Mouse (Mus musculus): ENCODE data around the gene Gm45785. TPM values are rescaled to one million over a fixed set of nuclear protein-coding genes. Genes with fewer than 3 reads are reported as not detected.

Gene Gm45785
- polyA plus RNA-seq, 1 experiment from 2014 or later: not detected

DNA sequence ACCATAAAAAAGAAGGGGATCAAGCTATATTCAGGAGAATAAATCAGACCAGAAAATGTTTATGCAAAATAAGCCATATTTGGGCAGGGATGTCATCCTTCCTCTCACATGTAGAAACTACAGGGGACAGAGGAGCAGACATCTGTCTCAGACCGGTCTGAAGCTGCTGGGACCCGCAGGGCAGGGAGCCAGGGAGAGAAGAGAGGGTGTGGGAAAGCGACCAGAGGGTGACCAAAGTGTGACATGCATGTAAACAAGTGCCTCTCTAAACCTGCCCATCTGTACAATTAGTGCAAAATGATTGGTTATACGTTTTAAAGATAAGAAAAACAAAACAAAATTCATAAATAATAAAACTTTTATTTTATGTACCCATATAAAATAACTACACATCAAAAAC lies 36.0 kb downstream of the Gm45785 start:
- H3K27me3 ChIP-seq (replicated peaks): no peaks in the 10 kb centered on the region
- WGBS: 67% methylated on average over 4 of the region's 4 CpGs
- H3K4me3 ChIP-seq: no peak overlapping the region
- no peaks in the 10 kb centered on the region for H3K4me1 ChIP-seq
- no peak overlapping the region for H3K9ac ChIP-seq
- no peak overlapping the region for H3K4me2 ChIP-seq (replicated peaks)
- H3K9me3 ChIP-seq: no peaks in the 10 kb centered on the region
- H3K27ac ChIP-seq: no peak overlapping the region
- H3K36me3 ChIP-seq: no peaks in the 10 kb centered on the region
- ATAC-seq (ENCODE audit: low FRiP score, low read depth): no peak

GRCm38 (mm10) chr7:140812850-140813249 lies 43.3 kb downstream of the Gm45785 start:
- peaks cover 26% of the 10 kb centered on the region; the same call in 1 of the 2 replicates for H3K36me3 ChIP-seq
- no peak overlapping the region for H3K4me3 ChIP-seq
- WGBS: 96% methylated on average over 12 of the region's 12 CpGs
- no peaks in the 10 kb centered on the region for H3K4me1 ChIP-seq
- ATAC-seq (ENCODE audit: low FRiP score, low read depth): no peak
- no peak overlapping the region for H3K27ac ChIP-seq
- no peak overlapping the region for H3K9ac ChIP-seq
- no peaks in the 10 kb centered on the region for H3K27me3 ChIP-seq (replicated peaks)
- H3K9me3 ChIP-seq: no peaks in the 10 kb centered on the region
- no peak overlapping the region for H3K4me2 ChIP-seq (replicated peaks)

- Histone ChIP-seq H3K4me3 (no peak overlapping the region), H3K4me2 (replicated peaks) (no peak overlapping the region), H3K4me1 (no peaks in the 10 kb centered on the region), H3K9ac (no peak overlapping the region), H3K9me3 (no peaks in the 10 kb centered on the region), H3K36me3 (peaks cover 26% of the 10 kb centered on the region; the same call in 1 of the 2 replicates), H3K27ac (no peak overlapping the region), H3K27me3 (replicated peaks) (no peaks in the 10 kb centered on the region)
- 87% methylated on average over 13 of the region's 13 CpGs for WGBS
- ATAC-seq (ENCODE audit: low FRiP score, low read depth): no peak
Measured at GRCm38 (mm10) chr7:140811714-140812113, 44.4 kb downstream of the Gm45785 start.

DNA sequence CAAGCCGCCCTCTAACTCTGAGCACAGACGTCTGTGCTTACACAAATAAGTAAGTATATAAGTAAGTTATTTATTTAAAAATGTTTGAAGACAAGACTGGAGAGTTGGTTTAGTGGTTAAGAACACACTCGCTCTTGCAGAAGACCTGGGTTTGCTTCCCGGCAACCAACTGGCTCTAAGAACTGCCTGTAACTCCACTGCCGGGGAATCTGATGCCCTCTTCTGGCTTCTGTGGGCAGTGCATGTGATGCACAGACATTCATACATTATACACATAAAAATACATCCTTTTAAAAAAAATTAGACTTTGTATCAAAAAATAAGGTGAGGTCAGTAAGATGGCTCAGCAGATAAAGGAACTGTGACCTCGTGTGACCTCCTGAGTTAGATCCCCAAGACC lies 45.6 kb downstream of the Gm45785 start:
- H3K4me2 ChIP-seq (replicated peaks): no peak overlapping the region
- H3K9ac ChIP-seq: no peak overlapping the region
- H3K27ac ChIP-seq: no peak overlapping the region
- no peaks in the 10 kb centered on the region for H3K4me1 ChIP-seq
- no peaks in the 10 kb centered on the region for H3K27me3 ChIP-seq (replicated peaks)
- peaks cover 26% of the 10 kb centered on the region; the same call in 1 of the 2 replicates for H3K36me3 ChIP-seq
- WGBS: 90% methylated on average over 6 of the region's 6 CpGs
- ATAC-seq (ENCODE audit: low FRiP score, low read depth): no peak
- H3K4me3 ChIP-seq: no peak overlapping the region
- no peaks in the 10 kb centered on the region for H3K9me3 ChIP-seq

GRCm38 (mm10) chr7:140805704-140806103 lies 50.4 kb downstream of the Gm45785 start:
- no peaks in the 10 kb centered on the region for H3K9me3 ChIP-seq
- WGBS: 8% methylated on average over 1 of the region's 1 CpGs
- H3K27me3 ChIP-seq (replicated peaks): no peaks in the 10 kb centered on the region
- H3K9ac ChIP-seq: no peak overlapping the region
- no peak overlapping the region for H3K4me2 ChIP-seq (replicated peaks)
- H3K4me1 ChIP-seq: no peaks in the 10 kb centered on the region
- ATAC-seq (ENCODE audit: low FRiP score, low read depth): no peak
- peaks cover 5% of the 10 kb centered on the region; the same call in 1 of the 2 replicates for H3K36me3 ChIP-seq
- no peak overlapping the region for H3K4me3 ChIP-seq
- no peak overlapping the region for H3K27ac ChIP-seq

- Histone ChIP-seq H3K27ac (no peak overlapping the region), H3K4me2 (replicated peaks) (no peak overlapping the region), H3K27me3 (replicated peaks) (no peaks in the 10 kb centered on the region), H3K9me3 (no peaks in the 10 kb centered on the region), H3K4me3 (no peak overlapping the region), H3K4me1 (no peaks in the 10 kb centered on the region), H3K36me3 (no peaks in the 10 kb centered on the region), H3K9ac (no peak overlapping the region)
- WGBS: 73% methylated on average over 6 of the region's 6 CpGs
- ATAC-seq (ENCODE audit: low FRiP score, low read depth): no peak
Measured at GRCm38 (mm10) chr7:140802629-140803028, 53.5 kb downstream of the Gm45785 start.

- Histone ChIP-seq H3K4me1 (no peaks in the 10 kb centered on the region), H3K4me2 (replicated peaks) (no peak overlapping the region), H3K4me3 (no peak overlapping the region), H3K9me3 (no peaks in the 10 kb centered on the region), H3K27ac (no peak overlapping the region), H3K36me3 (no peaks in the 10 kb centered on the region), H3K27me3 (replicated peaks) (no peaks in the 10 kb centered on the region), H3K9ac (no peak overlapping the region)
- no peak for ATAC-seq (ENCODE audit: low FRiP score, low read depth)
- WGBS: 73% methylated on average over 2 of the region's 2 CpGs
Measured at GRCm38 (mm10) chr7:140798212-140798611, 57.9 kb downstream of the Gm45785 start.

- Histone ChIP-seq H3K4me2 (replicated peaks) (no peak overlapping the region), H3K36me3 (no peaks in the 10 kb centered on the region), H3K27ac (no peak overlapping the region), H3K27me3 (replicated peaks) (no peaks in the 10 kb centered on the region), H3K9ac (no peak overlapping the region), H3K4me1 (no peaks in the 10 kb centered on the region), H3K4me3 (no peak overlapping the region), H3K9me3 (no peaks in the 10 kb centered on the region)
- 88% methylated on average over 3 of the region's 3 CpGs for WGBS
- ATAC-seq (ENCODE audit: low FRiP score, low read depth): no peak
Measured at GRCm38 (mm10) chr7:140797619-140798018, 58.5 kb downstream of the Gm45785 start.

DNA sequence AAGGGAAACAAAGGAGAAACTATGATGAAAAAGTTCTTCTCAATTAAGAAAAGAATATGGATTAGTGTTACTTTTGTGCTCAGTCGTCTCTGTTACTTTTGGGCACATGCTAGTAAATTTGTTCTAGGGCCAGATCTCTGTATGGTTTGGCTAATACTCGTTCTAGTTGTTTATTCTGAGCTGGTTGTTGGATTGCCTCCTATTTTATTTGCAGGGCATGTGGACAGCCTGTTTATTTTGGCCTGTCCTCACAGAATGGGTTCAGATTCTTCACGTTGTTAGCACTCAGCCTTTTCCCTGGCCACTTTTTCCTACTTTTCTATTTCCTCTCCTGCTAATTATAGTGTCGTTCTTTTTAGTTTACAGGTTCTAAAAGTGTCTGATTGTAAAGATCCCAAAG lies 62.6 kb downstream of the Gm45785 start:
- H3K27me3 ChIP-seq (replicated peaks): no peaks in the 10 kb centered on the region
- no peak overlapping the region for H3K4me2 ChIP-seq (replicated peaks)
- no peaks in the 10 kb centered on the region for H3K9me3 ChIP-seq
- H3K4me1 ChIP-seq: no peaks in the 10 kb centered on the region
- H3K36me3 ChIP-seq: no peaks in the 10 kb centered on the region
- no peak overlapping the region for H3K9ac ChIP-seq
- H3K27ac ChIP-seq: no peak overlapping the region
- WGBS: 79% methylated on average over 4 of the region's 4 CpGs
- H3K4me3 ChIP-seq: no peak overlapping the region
- ATAC-seq (ENCODE audit: low FRiP score, low read depth): no peak

DNA sequence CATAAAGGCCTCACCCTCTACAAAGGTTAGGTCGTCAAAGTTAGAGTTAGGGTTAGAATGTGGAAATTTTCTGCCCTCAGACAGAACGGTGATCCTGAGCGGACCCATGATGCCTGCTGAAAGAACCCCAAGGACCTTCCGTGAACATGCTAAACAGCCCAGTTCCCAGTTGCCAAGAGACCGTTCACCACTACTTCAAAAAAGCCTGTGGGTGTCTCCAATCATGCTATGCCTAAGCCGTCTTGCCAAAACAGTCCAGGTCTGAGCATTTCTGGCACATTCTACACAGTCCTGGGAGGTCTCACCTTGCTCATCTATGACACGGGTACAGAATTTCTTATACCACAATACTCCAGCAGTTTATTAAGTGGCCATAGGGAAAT lies 68.1 kb downstream of the Gm45785 start:
- Histone ChIP-seq H3K4me2 (replicated peaks) (no peak overlapping the region), H3K4me3 (no peak overlapping the region), H3K27ac (no peak overlapping the region), H3K4me1 (no peaks in the 10 kb centered on the region), H3K36me3 (no peaks in the 10 kb centered on the region), H3K9me3 (no peaks in the 10 kb centered on the region), H3K9ac (no peak overlapping the region), H3K27me3 (replicated peaks) (no peaks in the 10 kb centered on the region)
- WGBS: 89% methylated on average over 7 of the region's 7 CpGs
- no peak for ATAC-seq (ENCODE audit: low FRiP score, low read depth)

GRCm38 (mm10) chr7:140787406-140788052 lies 68.6 kb downstream of the Gm45785 start, which contains the start of gene Syce1:
Gene Syce1, minus strand, starts transcription at chr7:140787852.
- H3K27me3 ChIP-seq (replicated peaks): no peaks in the 10 kb centered on the region
- no peak within 1 kb of the TSS for H3K9ac ChIP-seq
- H3K36me3 ChIP-seq: no peaks in the 10 kb centered on the region
- no peak within 1 kb of the TSS for H3K27ac ChIP-seq
- WGBS: 86% methylated on average over 33 of the region's 33 CpGs
- no peak within 1 kb of the TSS for H3K4me2 ChIP-seq (replicated peaks)
- no peak within 1 kb of the TSS for H3K4me3 ChIP-seq
- ATAC-seq (ENCODE audit: low FRiP score, low read depth): no peak
- H3K4me1 ChIP-seq: no peaks in the 10 kb centered on the region
- no peaks in the 10 kb centered on the region for H3K9me3 ChIP-seq

GRCm38 (mm10) chr7:140780548-140780947 lies 75.6 kb downstream of the Gm45785 start:
- no peak overlapping the region for H3K27ac ChIP-seq
- no peak overlapping the region for H3K4me3 ChIP-seq
- H3K4me1 ChIP-seq: no peaks in the 10 kb centered on the region
- no peaks in the 10 kb centered on the region for H3K9me3 ChIP-seq
- H3K27me3 ChIP-seq (replicated peaks): no peaks in the 10 kb centered on the region
- WGBS: 85% methylated on average over 4 of the region's 4 CpGs
- H3K4me2 ChIP-seq (replicated peaks): no peak overlapping the region
- no peak for ATAC-seq (ENCODE audit: low FRiP score, low read depth)
- no peaks in the 10 kb centered on the region for H3K36me3 ChIP-seq
- H3K9ac ChIP-seq: no peak overlapping the region
